Comparison of ENCODE assay signal across 30 mouse cellular contexts in genomic region chr4:131416209-131416608, GRCm38 (mm10).
"Had no signal": no experiment of that assay in that cellular context is flagged by ENCODE, and none has a peak within 500 bp of the region (broad histone marks: within the 10 kb centered on the region; RNA-seq: fewer than 3 reads in every experiment).

No protein-coding gene starts in this region.

- H3K27me3 ChIP-seq: liver, embryonic 12.5 days; liver, embryonic 13.5 days; liver, embryonic 15.5 days; lung, embryonic 15.5 days; midbrain, embryonic 12.5 days; midbrain, embryonic 13.5 days; midbrain, embryonic 15.5 days had no signal

- H3K36me3 ChIP-seq: limb, embryonic 10.5 days; limb, embryonic 12.5 days; limb, embryonic 13.5 days; limb, embryonic 15.5 days; liver, embryonic 12.5 days; liver, embryonic 13.5 days; liver, embryonic 15.5 days; lung, embryonic 15.5 days; midbrain, embryonic 10.5 days; midbrain, embryonic 12.5 days; midbrain, embryonic 13.5 days; midbrain, embryonic 15.5 days had no signal

- H3K27ac ChIP-seq: limb, embryonic 10.5 days; limb, embryonic 12.5 days; limb, embryonic 13.5 days; limb, embryonic 15.5 days; liver, embryonic 12.5 days; liver, embryonic 13.5 days; liver, embryonic 14.5 days; liver, embryonic 15.5 days; lung, embryonic 15.5 days; macrophage; midbrain, embryonic 10.5 days; midbrain, embryonic 12.5 days; midbrain, embryonic 13.5 days; midbrain, embryonic 15.5 days had no signal

- H3K4me2 ChIP-seq: limb, embryonic 12.5 days; limb, embryonic 13.5 days; limb, embryonic 15.5 days; liver, embryonic 11.5 days; liver, embryonic 12.5 days; liver, embryonic 13.5 days; liver, embryonic 15.5 days; lung, embryonic 14.5 days; lung, embryonic 15.5 days; midbrain, embryonic 11.5 days; midbrain, embryonic 12.5 days; midbrain, embryonic 13.5 days; midbrain, embryonic 15.5 days had no signal

- H3K4me3 ChIP-seq: limb, embryonic 10.5 days; limb, embryonic 12.5 days; limb, embryonic 13.5 days; limb, embryonic 15.5 days; liver, embryonic 12.5 days; liver, embryonic 13.5 days; liver, embryonic 15.5 days; lung, embryonic 15.5 days; megakaryocyte, embryonic 14.5 days; midbrain, embryonic 10.5 days; midbrain, embryonic 12.5 days; midbrain, embryonic 13.5 days; midbrain, embryonic 15.5 days; myocyte had no signal

- H3K9ac ChIP-seq: limb, embryonic 12.5 days; limb, embryonic 13.5 days; limb, embryonic 15.5 days; liver, embryonic 12.5 days; liver, embryonic 13.5 days; liver, embryonic 14.5 days; liver, embryonic 15.5 days; liver, postnatal 0 days; lung, embryonic 14.5 days; lung, embryonic 15.5 days; midbrain, embryonic 12.5 days; midbrain, embryonic 13.5 days; midbrain, embryonic 15.5 days had no signal

- H3K9me3 ChIP-seq: limb, embryonic 10.5 days; limb, embryonic 12.5 days; limb, embryonic 13.5 days; limb, embryonic 15.5 days; liver, embryonic 12.5 days; liver, embryonic 13.5 days; liver, embryonic 15.5 days; lung, embryonic 15.5 days; midbrain, embryonic 10.5 days; midbrain, embryonic 12.5 days; midbrain, embryonic 13.5 days; midbrain, embryonic 15.5 days had no signal

- H3K4me1 ChIP-seq: limb, embryonic 13.5 days; limb, embryonic 15.5 days; liver, embryonic 12.5 days; liver, embryonic 13.5 days; liver, embryonic 15.5 days; lung, embryonic 15.5 days; megakaryocyte, embryonic 14.5 days had no signal

- ATAC-seq: liver, embryonic 12.5 days; liver, postnatal 0 days; lung, postnatal 0 days; midbrain, embryonic 13.5 days; midbrain, embryonic 15.5 days had no signal

- DNase-seq: left cerebral cortex, postnatal 4 days; liver; liver, embryonic 13.5 days; liver, postnatal 0 days; lung, adult 18-20 months; lung, adult 2 months; lung, embryonic 14.5 days; lung, postnatal 10 days; lung, postnatal 14 days; lung, postnatal 36 days; lung, postnatal 4 days; midbrain, embryonic 14.5 days had no signal
